Mouse (Mus musculus): ENCODE results near the gene Cyp8b1. TPM values are rescaled to one million over a fixed set of nuclear protein-coding genes. Genes with fewer than 3 reads are reported as not detected.
A peak's percentile ranks its signal among the peaks of the same experiment; 100 is the strongest.

Gene Cyp8b1
- not detected in 2 replicates for polyA plus RNA-seq (2016; fragmentation: Nextera tagmentation; extraction: Ambion mirVana)

DNA sequence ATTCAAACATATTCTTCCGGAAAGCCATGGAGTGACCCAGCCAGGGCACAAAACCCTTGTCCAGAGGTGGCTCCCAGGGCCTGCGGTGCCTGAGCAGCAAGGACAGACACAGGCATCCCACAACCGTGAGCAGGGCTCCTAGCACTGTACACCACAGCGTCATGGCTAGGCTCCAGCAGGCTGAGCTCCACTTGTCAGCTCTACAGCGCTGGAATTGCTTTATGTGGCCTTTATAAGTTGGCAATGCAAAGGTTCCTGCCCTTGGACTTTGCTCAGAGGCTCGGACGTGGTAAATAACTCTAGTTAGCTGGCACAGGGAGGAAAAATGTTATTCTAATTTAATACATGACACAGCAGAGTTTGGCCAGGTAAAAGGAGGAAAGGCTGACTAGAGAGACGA lies at the start of gene Cyp8b1:
TSS of gene Cyp8b1 (minus strand) at position 204 of the 400 bp plus-strand sequence.
- no peaks in the 10 kb centered on the region for H3K4me1 ChIP-seq
- no peaks in the 10 kb centered on the region for H3K9me3 ChIP-seq
- no peaks in the 10 kb centered on the region for H3K36me3 ChIP-seq (replicated peaks)
- H3K27me3 ChIP-seq (replicated peaks; ENCODE audit: low read depth, poor library complexity, severe bottlenecking) = no peaks in the 10 kb centered on the region
- WGBS = 87% methylated on average over 8 of the region's 8 CpGs
- no peak within 1 kb of the TSS for H3K27ac ChIP-seq (replicated peaks)
- DNase-seq (ENCODE audit: low spot score) = no peak
- H3K4me3 ChIP-seq = no peak within 1 kb of the TSS

DNA sequence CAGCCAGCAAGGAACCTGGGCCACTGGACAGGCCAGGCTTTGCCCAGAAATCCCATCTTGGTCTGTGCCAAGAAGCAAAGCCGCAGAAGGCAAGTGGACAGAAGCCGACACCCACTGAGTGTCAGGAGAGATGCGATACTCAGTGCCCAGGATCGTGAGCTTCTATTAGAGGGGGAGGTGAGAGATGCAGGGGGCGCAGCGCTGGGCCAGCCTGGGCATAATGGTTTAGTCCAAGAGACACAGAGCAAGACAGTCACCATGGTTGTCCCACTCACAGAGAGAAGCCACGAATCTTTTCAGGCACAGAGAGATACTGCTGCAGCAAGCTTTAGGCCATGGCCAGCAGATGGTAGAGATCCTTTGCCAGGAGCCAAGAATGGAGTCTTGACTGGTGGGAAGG lies 48.8 kb upstream of the Cyp8b1 start:
- 87% methylated on average over 7 of the region's 7 CpGs for WGBS
- DNase-seq (ENCODE audit: low spot score) = no peak
- H3K4me3 ChIP-seq = no peak overlapping the region

DNA sequence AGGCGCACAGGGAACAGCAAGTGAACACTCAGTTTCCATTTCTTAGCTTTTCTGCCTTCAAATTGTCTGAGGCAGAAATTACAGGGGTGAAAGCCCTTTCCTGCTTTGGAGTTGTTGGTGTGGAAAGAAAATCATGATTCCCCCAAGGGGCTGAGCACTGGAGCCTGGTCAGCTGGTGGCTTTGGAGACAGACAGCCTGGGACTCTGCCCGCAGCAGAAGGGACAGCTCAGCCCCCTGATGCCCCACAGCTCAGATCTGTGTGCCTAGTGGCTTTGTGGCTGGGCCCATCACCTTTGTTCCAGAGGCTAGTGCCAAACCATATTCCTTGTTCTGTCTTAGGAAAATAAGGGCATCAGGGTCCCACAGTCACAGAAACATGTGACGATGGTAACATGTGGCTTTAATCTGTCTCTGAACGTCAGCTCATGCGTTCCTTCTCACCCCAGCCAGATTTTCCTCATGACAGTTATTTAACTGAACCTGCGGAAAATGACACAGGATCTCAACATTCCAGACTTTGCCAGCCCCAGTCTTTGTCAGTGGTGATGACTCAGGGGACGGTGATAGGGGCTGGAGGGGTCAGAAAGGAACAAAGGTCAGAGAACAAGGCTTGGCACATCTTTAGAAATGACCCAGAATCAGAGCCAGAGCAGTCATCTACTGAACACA lies 44.0 kb upstream of the Cyp8b1 start:
- Histone ChIP-seq H3K9me3 (no peaks in the 10 kb centered on the region), H3K27me3 (replicated peaks; ENCODE audit: low read depth, poor library complexity, severe bottlenecking) (no peaks in the 10 kb centered on the region), H3K4me1 (peaks cover 22% of the 10 kb centered on the region), H3K4me3 (no peak overlapping the region), H3K27ac (replicated peaks) (peak overlapping the region; percentile 49; the same call in 1 of the 2 replicates), H3K36me3 (replicated peaks) (no peaks in the 10 kb centered on the region)
- no peak for DNase-seq (ENCODE audit: low spot score)
- WGBS = 31% methylated on average over 7 of the region's 7 CpGs

More for the DNA sequence above, 48.8 kb upstream of the Cyp8b1 start:
- H3K36me3 ChIP-seq (replicated peaks) = no peaks in the 10 kb centered on the region
- no peaks in the 10 kb centered on the region for H3K27me3 ChIP-seq (replicated peaks; ENCODE audit: low read depth, poor library complexity, severe bottlenecking)
- no peaks in the 10 kb centered on the region for H3K9me3 ChIP-seq
- H3K27ac ChIP-seq (replicated peaks) = no peak overlapping the region
- peaks cover 15% of the 10 kb centered on the region for H3K4me1 ChIP-seq

DNA sequence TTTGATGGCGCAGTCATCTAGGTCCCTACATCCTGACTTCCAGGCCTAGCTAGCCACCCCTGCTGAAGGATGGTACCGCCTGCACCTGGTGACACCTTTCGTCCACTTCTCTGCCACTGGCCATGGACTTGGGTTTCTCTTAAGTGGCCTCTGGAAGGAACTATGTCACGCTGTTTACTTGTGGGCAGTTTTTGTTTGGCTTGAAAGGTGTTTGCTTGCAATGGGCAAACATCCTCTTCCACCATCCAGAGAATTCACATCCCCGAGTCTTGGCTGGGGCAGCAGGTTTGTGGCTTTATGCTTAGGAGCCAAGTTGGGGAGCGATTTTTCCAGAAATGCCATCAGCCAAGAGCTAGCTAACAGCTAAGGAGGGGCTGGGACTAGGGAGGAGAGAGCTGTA lies 36.5 kb upstream of the Cyp8b1 start:
- DNase-seq (ENCODE audit: low spot score) = no peak
- H3K27me3 ChIP-seq (replicated peaks; ENCODE audit: low read depth, poor library complexity, severe bottlenecking) = no peaks in the 10 kb centered on the region
- H3K4me1 ChIP-seq = peaks cover 14% of the 10 kb centered on the region
- no peak overlapping the region for H3K4me3 ChIP-seq
- no peaks in the 10 kb centered on the region for H3K9me3 ChIP-seq
- 91% methylated on average over 6 of the region's 6 CpGs for WGBS
- H3K27ac ChIP-seq (replicated peaks) = no peak overlapping the region
- no peaks in the 10 kb centered on the region for H3K36me3 ChIP-seq (replicated peaks)

DNA sequence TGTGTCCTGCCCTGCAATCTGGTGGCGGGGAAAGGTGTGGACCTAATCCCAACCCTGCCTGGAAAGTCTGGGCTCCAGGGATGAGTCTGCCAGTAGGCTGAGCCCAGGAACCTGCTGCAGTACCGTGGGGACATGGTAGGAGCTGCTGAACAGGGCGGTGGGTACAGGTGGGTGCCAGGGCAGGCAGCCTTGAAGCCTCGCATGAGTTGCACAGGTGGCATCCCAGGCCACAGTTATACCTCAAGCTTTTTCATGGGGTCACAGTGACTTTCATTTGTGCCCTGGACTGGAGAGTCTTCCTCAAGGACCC lies 35.0 kb upstream of the Cyp8b1 start:
- no peaks in the 10 kb centered on the region for H3K9me3 ChIP-seq
- no peaks in the 10 kb centered on the region for H3K27me3 ChIP-seq (replicated peaks; ENCODE audit: low read depth, poor library complexity, severe bottlenecking)
- DNase-seq (ENCODE audit: low spot score) = no peak
- WGBS = 45% methylated on average over 4 of the region's 4 CpGs
- peak overlapping the region; percentile 61; the same call in 1 of the 2 replicates for H3K27ac ChIP-seq (replicated peaks)
- H3K4me3 ChIP-seq = peak overlapping the region; percentile 37; the same call in 1 of the 2 replicates
- H3K36me3 ChIP-seq (replicated peaks) = no peaks in the 10 kb centered on the region
- peaks cover 14% of the 10 kb centered on the region for H3K4me1 ChIP-seq

DNA sequence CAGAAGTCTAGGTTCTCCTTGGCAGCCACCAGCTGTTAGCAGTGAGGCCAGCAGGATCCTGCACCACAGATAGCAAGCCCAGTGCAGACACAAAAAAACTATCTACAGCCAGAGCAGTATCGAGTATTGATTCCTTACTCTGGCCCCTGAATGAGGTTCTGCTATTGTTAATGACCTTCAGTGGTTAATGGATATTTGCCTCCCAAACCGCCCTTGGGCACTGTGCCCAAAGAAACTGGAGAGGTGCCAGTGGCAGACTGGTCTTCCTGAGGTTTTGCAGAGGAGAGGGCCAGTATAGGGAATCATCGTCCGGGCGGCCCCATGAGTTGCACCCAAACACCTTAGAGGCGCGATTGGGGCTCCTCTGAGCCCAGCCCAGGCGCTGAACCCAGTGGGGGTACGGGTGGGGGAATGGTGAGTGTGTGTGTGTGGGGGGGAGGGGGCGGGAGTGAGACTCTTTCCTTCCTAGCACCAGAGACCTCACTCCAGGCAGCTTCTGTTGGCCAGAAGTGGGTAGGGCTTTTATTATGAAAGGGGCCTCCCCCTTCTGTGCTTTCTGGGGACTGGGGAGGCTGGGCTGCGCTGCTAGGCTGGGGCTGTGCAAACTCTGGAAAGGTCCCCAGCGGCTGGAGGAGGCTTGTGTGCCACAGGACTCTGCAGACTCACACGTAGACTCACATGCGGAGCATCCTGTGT lies 34.5 kb upstream of the Cyp8b1 start, which contains the start of gene Fam198a:
TSS of gene Fam198a (plus strand) at position 571 of the 696 bp plus-strand sequence.
- DNase-seq (ENCODE audit: low spot score) = peak; percentile 46
- WGBS = 15% methylated on average over 14 of the region's 14 CpGs
- Histone ChIP-seq H3K4me3 (peak within 1 kb of the TSS; percentile 37; the same call in 1 of the 2 replicates), H3K4me1 (peaks cover 14% of the 10 kb centered on the region), H3K27ac (replicated peaks) (peak within 1 kb of the TSS; percentile 61), H3K27me3 (replicated peaks; ENCODE audit: low read depth, poor library complexity, severe bottlenecking) (no peaks in the 10 kb centered on the region), H3K36me3 (replicated peaks) (no peaks in the 10 kb centered on the region), H3K9me3 (no peaks in the 10 kb centered on the region)

DNA sequence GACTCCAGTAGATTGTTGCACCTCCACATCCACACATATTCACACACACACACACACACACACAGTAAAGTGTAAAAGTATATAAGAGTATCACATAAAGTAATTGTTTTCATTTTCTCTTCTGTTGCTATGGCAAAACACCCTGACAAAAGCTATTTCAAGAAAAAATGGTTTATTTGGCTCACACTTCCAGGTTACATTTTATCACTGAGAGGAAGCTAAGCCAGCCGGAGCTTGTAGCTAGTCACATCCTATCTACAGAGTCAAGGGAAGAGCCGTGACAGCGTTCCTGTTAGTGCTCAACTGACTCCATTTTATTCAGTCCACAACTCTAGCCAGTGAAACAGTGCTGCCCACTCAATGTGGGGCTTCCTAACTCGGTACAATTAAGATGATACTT lies 32.3 kb upstream of the Cyp8b1 start:
- 85% methylated on average over 4 of the region's 4 CpGs for WGBS
- H3K27ac ChIP-seq (replicated peaks) = no peak overlapping the region

DNA sequence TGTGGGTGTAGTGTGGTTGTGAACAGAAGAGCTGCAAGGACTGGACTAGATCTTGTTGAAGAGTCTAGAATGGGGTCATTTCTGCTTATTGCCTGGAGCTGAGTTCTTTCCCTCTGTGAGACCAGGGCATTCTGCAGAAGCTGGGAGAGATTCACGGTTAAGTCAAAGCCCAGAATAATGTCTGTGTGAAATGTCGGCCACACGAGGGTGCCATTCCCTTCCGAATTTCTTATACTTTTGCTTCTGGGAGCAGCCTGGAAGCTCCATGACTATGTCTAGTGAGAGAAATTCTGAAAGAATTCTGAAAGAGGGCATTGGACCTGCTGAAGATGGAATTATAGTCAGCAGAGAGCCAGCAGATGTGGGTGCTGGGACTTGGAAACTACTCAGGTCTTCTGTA lies 31.7 kb upstream of the Cyp8b1 start:
- peaks cover 11% of the 10 kb centered on the region; the same call in 1 of the 2 replicates for H3K36me3 ChIP-seq (replicated peaks)
- H3K27me3 ChIP-seq (replicated peaks; ENCODE audit: low read depth, poor library complexity, severe bottlenecking) = no peaks in the 10 kb centered on the region
- H3K4me3 ChIP-seq = no peak overlapping the region
- H3K9me3 ChIP-seq = no peaks in the 10 kb centered on the region
- DNase-seq (ENCODE audit: low spot score) = peak; percentile 49
- 8% methylated on average over 4 of the region's 4 CpGs for WGBS
- peaks cover 9% of the 10 kb centered on the region for H3K4me1 ChIP-seq
- no peak overlapping the region for H3K27ac ChIP-seq (replicated peaks)

More for the DNA sequence above, 32.3 kb upstream of the Cyp8b1 start:
- Histone ChIP-seq H3K4me3 (no peak overlapping the region), H3K9me3 (no peaks in the 10 kb centered on the region), H3K4me1 (peaks cover 9% of the 10 kb centered on the region), H3K36me3 (replicated peaks) (peaks cover 8% of the 10 kb centered on the region; the same call in 1 of the 2 replicates), H3K27me3 (replicated peaks; ENCODE audit: low read depth, poor library complexity, severe bottlenecking) (no peaks in the 10 kb centered on the region)
- no peak for DNase-seq (ENCODE audit: low spot score)

DNA sequence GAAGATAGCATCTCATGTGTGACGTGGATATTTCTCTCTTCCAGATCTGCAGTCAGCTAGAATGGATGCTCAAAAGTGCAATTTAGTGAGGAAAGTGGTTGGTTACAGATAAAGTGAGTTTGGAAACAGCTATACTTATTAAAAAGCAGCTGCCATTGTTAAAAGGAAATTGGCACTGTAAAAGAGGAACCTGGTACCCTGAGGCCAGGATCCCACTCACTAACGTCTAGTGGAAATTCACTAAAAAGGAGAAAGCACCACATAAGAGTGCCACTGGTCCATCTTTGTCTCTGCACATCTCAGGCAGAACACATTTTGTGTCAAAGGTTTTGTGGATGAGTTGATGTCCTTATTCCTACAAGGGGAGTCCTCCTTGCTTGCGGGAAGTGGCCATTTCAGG lies 27.5 kb upstream of the Cyp8b1 start:
- H3K4me3 ChIP-seq = no peak overlapping the region
- H3K27me3 ChIP-seq (replicated peaks; ENCODE audit: low read depth, poor library complexity, severe bottlenecking) = no peaks in the 10 kb centered on the region
- no peaks in the 10 kb centered on the region for H3K4me1 ChIP-seq
- DNase-seq (ENCODE audit: low spot score) = no peak
- no peak overlapping the region for H3K27ac ChIP-seq (replicated peaks)
- peaks cover 21% of the 10 kb centered on the region for H3K36me3 ChIP-seq (replicated peaks)
- 87% methylated on average over 3 of the region's 3 CpGs for WGBS
- no peaks in the 10 kb centered on the region for H3K9me3 ChIP-seq

DNA sequence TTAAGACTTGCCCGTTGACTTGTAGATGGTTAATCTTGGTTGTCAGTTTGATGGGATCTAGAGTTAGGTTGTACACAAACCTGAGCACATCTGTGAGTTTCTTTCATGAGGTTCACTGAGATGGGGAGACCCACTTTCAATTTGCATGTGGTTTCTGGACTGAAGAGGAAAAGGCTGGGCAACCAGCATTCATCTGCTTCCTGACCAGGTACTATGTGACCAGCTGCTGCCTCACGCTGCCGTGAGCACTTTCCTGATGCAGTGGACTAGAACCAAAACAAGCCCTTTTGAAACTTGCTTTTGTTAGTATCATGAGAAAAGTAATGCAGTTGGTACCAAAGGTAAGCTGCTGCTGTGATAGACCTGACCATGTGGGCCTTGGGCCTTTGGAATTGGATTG lies 26.9 kb upstream of the Cyp8b1 start:
- H3K36me3 ChIP-seq (replicated peaks) = peaks cover 21% of the 10 kb centered on the region
- no peaks in the 10 kb centered on the region for H3K4me1 ChIP-seq
- H3K9me3 ChIP-seq = no peaks in the 10 kb centered on the region
- no peak overlapping the region for H3K4me3 ChIP-seq
- no peak overlapping the region for H3K27ac ChIP-seq (replicated peaks)
- 90% methylated on average over 3 of the region's 3 CpGs for WGBS
- H3K27me3 ChIP-seq (replicated peaks; ENCODE audit: low read depth, poor library complexity, severe bottlenecking) = no peaks in the 10 kb centered on the region
- no peak for DNase-seq (ENCODE audit: low spot score)

DNA sequence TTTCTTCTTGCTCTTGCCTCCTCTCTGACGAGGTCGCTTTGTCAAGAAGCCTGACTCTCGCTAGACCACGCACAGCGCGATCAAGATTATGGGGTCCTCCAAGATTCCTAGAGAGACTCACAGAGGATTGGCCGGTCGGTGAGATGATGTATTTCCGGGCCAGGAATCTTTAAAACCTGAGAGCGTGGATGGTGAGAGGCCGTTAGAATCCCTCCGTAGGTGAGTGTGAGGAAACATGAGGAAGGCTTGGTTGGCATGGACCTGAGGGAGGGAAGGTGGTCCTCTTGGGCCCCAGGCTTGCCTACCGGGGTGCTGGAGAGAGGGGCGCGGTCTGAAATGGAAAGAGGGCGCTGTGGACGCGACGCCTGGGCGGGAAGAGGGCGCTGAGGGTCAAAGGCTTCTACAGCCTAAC lies 21.8 kb upstream of the Cyp8b1 start:
- H3K4me1 ChIP-seq = 0 out of 2 replicates have a peak, but pooled peaks cover 3% of the 10 kb centered on the region
- peak overlapping the region; percentile 55 for H3K4me3 ChIP-seq
- peak; percentile 56 for DNase-seq (ENCODE audit: low spot score)
- H3K27me3 ChIP-seq (replicated peaks; ENCODE audit: low read depth, poor library complexity, severe bottlenecking) = no peaks in the 10 kb centered on the region
- peaks cover 10% of the 10 kb centered on the region for H3K36me3 ChIP-seq (replicated peaks)
- H3K9me3 ChIP-seq = no peaks in the 10 kb centered on the region
- 56% methylated on average over 21 of the region's 21 CpGs for WGBS
- peak overlapping the region; percentile 84 for H3K27ac ChIP-seq (replicated peaks)

DNA sequence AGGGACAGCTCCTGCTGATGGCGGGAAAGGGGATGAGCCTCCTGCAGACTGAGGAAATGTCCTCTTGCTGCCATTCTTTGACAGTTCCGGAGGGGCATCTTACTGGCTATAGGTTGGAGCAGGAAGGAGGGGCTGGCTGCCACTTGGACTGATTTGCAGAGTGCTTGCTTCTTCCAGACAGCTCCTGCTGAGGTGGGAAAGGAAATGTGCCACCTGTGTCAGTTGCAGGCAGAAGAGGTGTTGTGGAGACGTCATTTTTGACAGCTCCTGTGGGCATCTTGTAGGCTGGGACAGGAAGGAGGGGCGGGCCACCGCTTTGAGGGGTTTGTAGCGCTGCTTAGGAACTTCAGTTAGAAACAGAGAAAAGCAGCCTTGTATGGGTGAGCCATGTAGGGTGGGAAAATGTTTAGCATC lies 21.4 kb upstream of the Cyp8b1 start:
- 0 out of 2 replicates have a peak, but pooled peaks cover 3% of the 10 kb centered on the region for H3K4me1 ChIP-seq
- H3K27ac ChIP-seq (replicated peaks) = peak overlapping the region; percentile 84
- H3K4me3 ChIP-seq = peak overlapping the region; percentile 55
- H3K36me3 ChIP-seq (replicated peaks) = peaks cover 10% of the 10 kb centered on the region
- peak; percentile 17 for DNase-seq (ENCODE audit: low spot score)
- WGBS = 64% methylated on average over 6 of the region's 6 CpGs
- H3K9me3 ChIP-seq = no peaks in the 10 kb centered on the region
- H3K27me3 ChIP-seq (replicated peaks; ENCODE audit: low read depth, poor library complexity, severe bottlenecking) = no peaks in the 10 kb centered on the region

DNA sequence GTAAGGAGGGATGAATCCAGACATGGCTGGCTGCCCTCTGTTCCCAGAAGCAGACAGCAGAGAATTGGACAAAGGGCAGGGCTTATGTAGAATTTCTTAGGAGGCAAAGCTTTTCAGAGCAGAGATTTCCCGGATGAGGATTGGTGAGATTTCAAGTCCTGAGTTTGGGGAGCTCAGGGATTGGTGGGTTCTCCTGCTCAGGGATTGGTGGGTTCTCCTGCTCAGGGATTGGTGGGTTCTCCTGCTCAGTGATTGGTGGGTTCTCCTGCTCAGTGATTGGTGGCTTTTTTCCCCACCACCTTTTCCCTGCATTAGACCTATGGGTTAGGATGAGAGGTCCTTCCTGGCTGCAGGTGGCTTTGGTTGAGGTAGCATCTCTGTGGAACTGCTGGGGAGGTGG lies 20.8 kb upstream of the Cyp8b1 start:
- no peaks in the 10 kb centered on the region for H3K27me3 ChIP-seq (replicated peaks; ENCODE audit: low read depth, poor library complexity, severe bottlenecking)
- WGBS = 79% methylated on average over 1 of the region's 1 CpGs
- H3K4me1 ChIP-seq = 0 out of 2 replicates have a peak, but pooled peaks cover 3% of the 10 kb centered on the region
- H3K27ac ChIP-seq (replicated peaks) = no peak overlapping the region
- H3K4me3 ChIP-seq = no peak overlapping the region
- H3K36me3 ChIP-seq (replicated peaks) = peaks cover 10% of the 10 kb centered on the region
- DNase-seq (ENCODE audit: low spot score) = no peak
- H3K9me3 ChIP-seq = no peaks in the 10 kb centered on the region

All from embryonic facial prominence, embryonic 10.5 days (tissue).